Mouse (Mus musculus): ENCODE data around the gene Tfap4. TPM values are rescaled to one million over a fixed set of nuclear protein-coding genes. Genes with fewer than 3 reads are reported as not detected.
A peak's percentile ranks its signal among the peaks of the same experiment; 100 is the strongest.
"Not testable (repeated sequence)": the region's sequence is repeated elsewhere in the genome, so short reads cannot be mapped to it uniquely, and the experiment has no call there.

Tfap4 gene
- polyA plus RNA-seq, 1 experiment from 2014 or later, result 22.6 TPM

DNA sequence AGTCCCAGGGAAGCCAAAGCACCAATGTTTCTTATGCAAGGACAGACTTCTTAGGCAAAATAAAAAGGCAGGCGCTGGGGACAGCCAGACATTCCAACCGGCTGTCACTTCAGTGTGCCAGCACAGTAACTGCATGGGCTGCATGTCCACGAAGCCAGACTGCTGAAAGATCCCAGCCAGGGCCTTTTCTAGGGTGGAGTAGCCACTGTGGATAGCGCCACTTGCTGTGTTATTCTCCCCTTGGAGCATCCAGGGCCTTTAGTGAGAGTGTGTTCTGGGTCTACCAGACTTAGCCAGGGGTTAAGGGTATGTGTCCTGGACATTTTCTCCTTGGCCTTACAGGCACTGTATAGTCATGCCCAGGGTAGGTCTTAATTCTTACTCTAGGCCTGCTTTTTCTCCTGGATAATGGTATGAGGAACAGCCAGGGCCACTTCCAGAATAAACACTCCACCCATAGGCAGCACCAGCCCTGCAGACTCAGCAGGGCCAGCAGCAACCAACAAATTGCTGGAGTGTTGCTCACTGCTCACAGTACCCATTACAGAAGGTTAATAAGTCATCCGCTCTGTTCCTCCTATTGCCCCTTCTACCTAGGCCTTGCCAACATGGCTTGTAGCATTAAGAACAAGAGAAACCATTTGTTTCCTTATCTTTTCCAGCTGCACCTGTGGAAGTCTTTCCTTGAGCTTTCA, 28.0 kb upstream of the Tfap4 start:
- H3K27ac ChIP-seq, result peak overlapping the region; percentile 84
- H3K9ac ChIP-seq, result no peak overlapping the region; the same call in 1 of the 2 replicates
- H3K9me3 ChIP-seq, result no peaks in the 10 kb centered on the region
- no peak overlapping the region for H3K4me3 ChIP-seq (replicated peaks)
- 60% methylated on average over 5 of the region's 5 CpGs for WGBS
- H3K27me3 ChIP-seq, result no peaks in the 10 kb centered on the region
- H3K4me1 ChIP-seq, result peaks cover 21% of the 10 kb centered on the region
- peak overlapping the region; percentile 65; the same call in 1 of the 2 replicates for H3K4me2 ChIP-seq
- peaks cover 6% of the 10 kb centered on the region; the same call in 1 of the 2 replicates for H3K36me3 ChIP-seq (replicated peaks)
- ATAC-seq (ENCODE audit: low FRiP score), result no peak

DNA sequence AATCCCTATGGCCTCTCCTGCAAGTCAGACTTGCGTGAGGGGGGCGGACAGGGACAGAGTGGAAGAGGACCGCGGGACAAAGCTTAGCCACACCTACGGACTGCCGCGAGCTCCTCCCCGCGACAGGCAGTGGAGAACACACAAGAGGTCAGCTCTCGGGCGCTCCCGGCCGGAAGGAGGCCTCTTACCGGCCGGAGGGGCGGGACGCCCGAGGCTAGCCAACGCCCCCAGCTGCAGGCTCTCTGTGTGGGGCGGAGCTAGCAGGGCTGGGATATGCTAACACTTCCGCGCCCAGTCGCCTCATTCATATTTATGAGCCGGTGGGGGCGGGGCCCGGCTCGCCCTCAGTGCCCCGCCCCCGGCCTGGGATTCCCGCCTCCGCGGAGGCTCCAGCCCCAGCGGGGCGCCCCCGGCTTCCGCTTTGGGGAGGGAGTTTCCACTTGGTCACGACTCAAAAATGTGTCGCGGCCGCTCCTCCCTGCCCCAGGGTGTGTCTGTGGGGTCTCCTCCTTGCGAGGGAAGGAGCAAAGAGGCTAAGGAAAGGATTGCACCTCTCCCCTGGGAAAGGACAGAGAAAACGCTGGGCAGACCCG, 27.0 kb upstream of the Tfap4 start:
- no peaks in the 10 kb centered on the region for H3K9me3 ChIP-seq
- ATAC-seq (ENCODE audit: low FRiP score), result peak; percentile 99
- peak overlapping the region; percentile 48 for H3K4me3 ChIP-seq (replicated peaks)
- H3K27ac ChIP-seq, result peak overlapping the region; percentile 84
- WGBS, result under 1% methylated on average over 43 of the region's 43 CpGs
- peaks cover 6% of the 10 kb centered on the region; the same call in 1 of the 2 replicates for H3K36me3 ChIP-seq (replicated peaks)
- no peaks in the 10 kb centered on the region for H3K27me3 ChIP-seq
- H3K4me2 ChIP-seq, result peak overlapping the region; percentile 65
- peak overlapping the region; percentile 54 for H3K9ac ChIP-seq
- peaks cover 18% of the 10 kb centered on the region for H3K4me1 ChIP-seq

DNA sequence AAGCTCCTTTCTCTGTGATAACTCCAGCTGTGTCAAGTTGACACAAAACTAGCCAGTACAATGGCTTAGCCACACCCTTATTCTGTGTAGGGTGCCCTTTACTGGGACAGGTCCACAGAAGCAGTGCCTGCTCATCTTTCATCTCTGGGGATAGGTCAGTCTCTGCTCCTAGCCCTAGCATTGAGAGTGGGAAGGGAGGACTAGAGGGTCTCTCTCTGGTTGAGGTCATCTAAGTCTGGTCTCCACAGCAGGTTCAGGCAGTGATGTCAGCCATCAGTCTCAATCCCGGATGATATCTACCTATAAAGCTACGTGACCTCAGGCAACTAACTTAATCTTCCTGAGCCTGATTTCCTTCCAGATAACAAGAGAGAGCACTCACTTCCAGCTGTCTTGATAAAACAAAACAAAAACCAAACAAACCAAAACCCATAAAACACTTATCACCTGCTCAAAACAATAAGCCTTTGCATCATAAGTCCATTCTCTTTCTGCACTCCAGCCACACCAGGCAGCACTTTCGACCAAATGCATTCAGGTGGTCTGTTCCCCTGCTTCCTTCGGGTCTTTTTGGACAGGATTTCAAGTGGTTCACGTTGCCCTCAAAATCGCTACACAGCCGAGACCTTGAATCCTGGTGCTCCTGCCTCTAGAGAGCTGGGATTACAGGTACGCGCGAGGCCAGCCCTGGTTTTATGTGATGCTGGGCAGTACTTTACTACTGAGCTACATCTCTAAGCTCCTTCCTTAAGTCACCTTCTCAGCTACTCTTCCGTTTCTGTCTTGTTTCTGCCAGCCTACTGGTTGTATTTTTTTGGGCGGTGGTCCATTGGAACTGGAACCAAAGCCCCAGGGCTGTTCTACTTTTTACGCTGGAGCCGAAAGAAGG, 26.2 kb upstream of the Tfap4 start:
- Histone ChIP-seq H3K4me1 (peaks cover 18% of the 10 kb centered on the region), H3K36me3 (replicated peaks) (peaks cover 6% of the 10 kb centered on the region; the same call in 1 of the 2 replicates), H3K27me3 (no peaks in the 10 kb centered on the region), H3K9me3 (no peaks in the 10 kb centered on the region), H3K4me2 (peak overlapping the region; percentile 65), H3K9ac (peak overlapping the region; percentile 54), H3K4me3 (replicated peaks) (peak overlapping the region; percentile 48), H3K27ac (peak overlapping the region; percentile 84)
- WGBS, result 10% methylated on average over 14 of the region's 14 CpGs
- peak; percentile 30 for ATAC-seq (ENCODE audit: low FRiP score)

DNA sequence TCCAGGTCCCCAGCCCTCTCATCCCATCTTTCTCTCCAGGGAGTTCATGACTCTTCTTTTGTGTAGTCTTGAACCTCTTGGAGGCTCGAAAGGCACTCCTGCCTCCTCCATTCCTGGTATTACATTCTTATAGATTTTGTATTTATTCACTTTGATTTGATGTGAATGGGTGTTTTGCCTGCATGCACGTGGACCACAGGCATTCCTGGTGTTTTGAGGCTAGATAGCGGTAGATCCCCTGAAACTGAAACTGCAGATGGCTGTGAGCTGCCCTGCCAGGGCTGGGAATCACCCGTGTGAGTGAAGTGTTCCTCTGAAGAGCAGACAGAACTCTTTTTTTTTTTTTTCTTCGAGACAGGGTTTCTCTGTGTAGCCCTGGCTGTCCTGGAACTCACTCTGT, 24.8 kb upstream of the Tfap4 start:
- no peak for ATAC-seq (ENCODE audit: low FRiP score)
- Histone ChIP-seq H3K36me3 (replicated peaks) (no peaks in the 10 kb centered on the region), H3K4me2 (no peak overlapping the region), H3K9ac (no peak overlapping the region), H3K4me1 (peaks cover 18% of the 10 kb centered on the region), H3K4me3 (replicated peaks) (no peak overlapping the region), H3K9me3 (no peaks in the 10 kb centered on the region), H3K27ac (no peak overlapping the region), H3K27me3 (no peaks in the 10 kb centered on the region)
- 76% methylated on average over 5 of the region's 5 CpGs for WGBS

DNA sequence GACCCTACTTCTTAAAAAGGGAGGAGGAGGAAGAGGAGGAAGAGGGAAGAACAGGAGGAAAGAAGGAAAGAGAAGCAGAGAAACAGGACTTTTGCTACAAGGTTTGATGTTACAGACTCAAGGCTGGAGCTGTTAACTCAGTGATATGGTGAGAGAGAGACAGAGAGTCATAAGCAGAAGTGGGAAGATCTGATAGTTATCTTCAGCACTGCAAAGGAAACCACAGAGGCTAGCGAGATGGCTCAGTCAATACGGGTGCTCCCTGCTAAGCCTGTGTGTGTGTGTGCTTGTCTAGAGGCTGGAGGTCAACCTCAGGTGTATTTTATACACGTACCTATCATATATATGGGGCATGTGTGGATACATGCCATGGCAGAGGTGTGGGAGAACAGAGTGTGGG, 24.2 kb upstream of the Tfap4 start:
- no peak overlapping the region for H3K4me3 ChIP-seq (replicated peaks)
- H3K9ac ChIP-seq, result no peak overlapping the region
- H3K36me3 ChIP-seq (replicated peaks), result no peaks in the 10 kb centered on the region
- no peak overlapping the region for H3K4me2 ChIP-seq
- peaks cover 18% of the 10 kb centered on the region for H3K4me1 ChIP-seq
- H3K9me3 ChIP-seq, result no peaks in the 10 kb centered on the region
- 91% methylated on average over 3 of the region's 3 CpGs for WGBS
- ATAC-seq (ENCODE audit: low FRiP score), result no peak
- H3K27me3 ChIP-seq, result no peaks in the 10 kb centered on the region
- H3K27ac ChIP-seq, result no peak overlapping the region

DNA sequence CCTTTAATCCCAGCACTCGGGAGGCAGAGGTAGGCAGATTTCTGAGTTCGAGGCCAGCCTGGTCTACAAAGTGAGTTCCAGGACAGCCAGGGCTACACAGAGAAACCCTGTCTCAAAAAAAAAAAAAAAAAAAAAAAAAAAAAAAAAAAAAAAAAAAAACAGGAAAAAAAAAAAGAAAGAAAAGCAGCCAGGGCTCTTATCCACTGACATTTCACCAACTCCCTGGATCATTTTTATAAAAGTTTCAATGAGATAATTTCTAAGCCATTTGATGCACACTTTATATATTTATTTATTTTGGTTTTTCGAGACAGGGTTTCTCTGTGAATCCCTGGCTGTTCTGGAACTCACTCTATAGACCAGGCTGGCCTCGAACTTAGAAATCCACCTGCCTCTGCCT, 21.5 kb upstream of the Tfap4 start:
- H3K9me3 ChIP-seq; ATAC-seq (ENCODE audit: low FRiP score); H3K27ac ChIP-seq; H3K27me3 ChIP-seq; H3K9ac ChIP-seq; H3K4me1 ChIP-seq; H3K4me2 ChIP-seq; H3K4me3 ChIP-seq (replicated peaks); H3K36me3 ChIP-seq (replicated peaks): not testable (repeated sequence)
- 92% methylated on average over 4 of the region's 4 CpGs for WGBS

DNA sequence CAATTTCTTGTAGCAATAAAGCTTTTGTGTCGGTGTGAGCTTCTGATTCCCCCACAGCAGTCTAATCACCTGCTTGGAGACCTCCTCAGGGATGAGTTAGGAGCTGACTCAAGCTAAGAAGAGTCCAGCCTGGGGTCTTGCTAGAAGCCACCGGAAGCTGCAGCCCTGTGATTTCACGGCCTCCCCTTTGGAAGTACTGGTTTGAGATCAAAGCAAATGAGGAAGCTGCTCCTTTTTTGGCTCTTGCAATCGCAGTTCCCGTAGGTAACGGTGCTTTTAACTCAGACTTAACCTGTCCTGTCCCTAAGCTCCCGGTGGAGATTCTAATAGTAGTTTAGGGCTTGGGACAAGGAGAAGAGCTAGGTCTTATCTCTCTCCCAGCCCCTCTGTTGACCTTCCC, 19.0 kb upstream of the Tfap4 start:
- Histone ChIP-seq H3K27me3 (no peaks in the 10 kb centered on the region), H3K4me3 (replicated peaks) (no peak overlapping the region), H3K36me3 (replicated peaks) (no peaks in the 10 kb centered on the region), H3K9me3 (no peaks in the 10 kb centered on the region), H3K4me1 (0 out of 2 replicates have a peak, but pooled peaks cover 4% of the 10 kb centered on the region), H3K4me2 (no peak overlapping the region), H3K27ac (no peak overlapping the region), H3K9ac (no peak overlapping the region)
- WGBS, result 79% methylated on average over 7 of the region's 7 CpGs
- ATAC-seq (ENCODE audit: low FRiP score), result no peak

DNA sequence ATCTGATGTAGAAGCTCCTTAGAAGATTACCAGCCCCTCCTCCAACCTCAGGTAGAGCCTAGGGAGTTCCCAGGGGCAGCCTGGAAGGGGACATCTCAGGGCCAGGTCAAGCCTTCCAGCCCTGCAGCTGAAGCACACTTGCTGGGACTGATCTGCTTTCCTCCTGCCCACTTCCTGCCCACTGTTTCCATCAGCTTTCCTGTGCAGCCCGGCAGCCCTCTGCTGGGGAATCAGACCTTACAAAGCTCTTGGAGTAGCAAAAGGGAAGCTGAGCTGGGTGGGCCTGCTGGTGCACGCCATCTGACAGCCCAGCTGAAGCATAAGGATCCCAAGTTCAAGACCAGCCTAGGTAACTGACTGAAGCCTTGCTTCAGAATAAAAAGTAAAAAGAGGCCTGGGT, 17.2 kb upstream of the Tfap4 start:
- Histone ChIP-seq H3K9ac (no peak overlapping the region), H3K36me3 (replicated peaks) (no peaks in the 10 kb centered on the region), H3K4me1 (0 out of 2 replicates have a peak, but pooled peaks cover 4% of the 10 kb centered on the region), H3K4me3 (replicated peaks) (no peak overlapping the region), H3K4me2 (no peak overlapping the region), H3K27ac (no peak overlapping the region), H3K9me3 (no peaks in the 10 kb centered on the region), H3K27me3 (no peaks in the 10 kb centered on the region)
- no peak for ATAC-seq (ENCODE audit: low FRiP score)
- 68% methylated on average over 2 of the region's 2 CpGs for WGBS

DNA sequence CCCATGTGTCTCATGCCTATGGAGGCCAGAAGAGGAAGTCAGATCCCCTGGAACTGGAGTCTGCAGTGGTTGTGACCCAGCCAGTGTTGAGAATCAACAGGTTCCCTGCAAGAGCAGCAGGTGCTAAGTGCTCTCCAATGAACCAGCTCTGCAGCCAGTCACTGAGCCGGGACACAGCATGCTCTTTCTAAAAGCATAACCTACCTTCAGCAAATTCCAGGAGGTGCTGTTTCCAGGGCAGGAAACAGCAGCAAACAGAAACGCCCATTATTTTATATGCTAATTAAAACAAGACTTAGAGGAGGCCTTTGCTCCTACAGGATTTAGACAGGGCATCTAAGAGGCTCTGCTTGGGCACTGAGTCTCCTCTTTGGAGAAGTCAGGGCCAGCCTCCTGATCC, 16.4 kb upstream of the Tfap4 start:
- Histone ChIP-seq H3K4me2 (no peak overlapping the region), H3K27me3 (no peaks in the 10 kb centered on the region), H3K4me3 (replicated peaks) (no peak overlapping the region), H3K36me3 (replicated peaks) (no peaks in the 10 kb centered on the region), H3K9ac (no peak overlapping the region), H3K4me1 (0 out of 2 replicates have a peak, but pooled peaks cover 5% of the 10 kb centered on the region), H3K27ac (no peak overlapping the region), H3K9me3 (no peaks in the 10 kb centered on the region)
- 59% methylated on average over 2 of the region's 2 CpGs for WGBS
- no peak for ATAC-seq (ENCODE audit: low FRiP score)

DNA sequence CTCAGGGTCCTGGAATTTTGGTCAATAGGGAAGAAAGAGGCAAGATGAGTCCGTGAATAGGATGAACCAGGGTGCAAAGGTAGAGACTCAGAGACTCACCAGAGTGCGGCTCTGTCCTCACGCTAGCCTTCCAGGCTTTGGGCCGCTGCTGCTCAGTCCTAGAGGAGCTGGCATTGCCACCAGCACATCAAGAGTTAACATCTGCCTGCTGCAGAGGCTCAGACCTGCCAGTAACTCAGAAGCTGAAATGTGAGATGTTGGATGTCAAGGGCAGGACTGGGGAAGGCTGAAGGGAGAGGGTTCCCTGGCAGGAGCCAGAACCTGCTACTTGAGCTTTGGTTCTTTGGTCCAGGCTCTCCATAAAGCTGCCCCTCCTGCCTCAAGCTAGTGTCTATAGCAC, 11.1 kb upstream of the Tfap4 start:
- Histone ChIP-seq H3K27me3 (no peaks in the 10 kb centered on the region), H3K4me2 (no peak overlapping the region), H3K9me3 (no peaks in the 10 kb centered on the region), H3K4me3 (replicated peaks) (no peak overlapping the region), H3K36me3 (replicated peaks) (no peaks in the 10 kb centered on the region), H3K27ac (no peak overlapping the region), H3K4me1 (0 out of 2 replicates have a peak, but pooled peaks cover 5% of the 10 kb centered on the region), H3K9ac (no peak overlapping the region)
- WGBS, result 60% methylated on average over 4 of the region's 4 CpGs
- no peak for ATAC-seq (ENCODE audit: low FRiP score)

DNA sequence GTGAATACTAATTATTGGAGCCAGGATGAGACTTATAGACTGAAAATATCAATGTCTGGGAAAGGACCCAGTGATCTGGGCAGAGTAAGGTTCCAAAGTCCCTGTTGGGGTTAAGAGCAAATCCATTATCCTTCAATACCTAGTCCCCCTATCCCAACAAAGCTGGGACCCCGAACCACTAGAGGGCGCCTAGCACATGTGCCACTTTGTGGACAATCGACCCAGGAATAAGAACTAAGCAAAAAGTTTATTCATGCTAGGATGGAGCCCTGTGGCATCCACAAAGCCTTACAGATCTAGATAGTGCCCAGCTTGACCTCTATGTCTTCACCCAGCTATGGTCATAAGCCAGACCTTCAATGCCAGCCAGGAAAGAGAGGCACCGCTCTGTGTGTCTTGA, 8.3 kb upstream of the Tfap4 start:
- no peak overlapping the region for H3K27ac ChIP-seq
- peak; percentile 49; the same call in 1 of the 2 replicates for ATAC-seq (ENCODE audit: low FRiP score)
- 20% methylated on average over 4 of the region's 4 CpGs for WGBS
- no peak overlapping the region for H3K9ac ChIP-seq
- no peak overlapping the region for H3K4me2 ChIP-seq
- 0 out of 2 replicates have a peak, but pooled peaks cover 5% of the 10 kb centered on the region for H3K4me1 ChIP-seq
- H3K27me3 ChIP-seq, result no peaks in the 10 kb centered on the region
- H3K4me3 ChIP-seq (replicated peaks), result no peak overlapping the region
- no peaks in the 10 kb centered on the region for H3K9me3 ChIP-seq
- no peaks in the 10 kb centered on the region for H3K36me3 ChIP-seq (replicated peaks)
